Mouse (Mus musculus) macrophage (primary cell): ENCODE measurements around the gene Fgr. TPM values are rescaled to one million over a fixed set of nuclear protein-coding genes. Genes with fewer than 3 reads are reported as not detected.

Experiments
- H3K27ac ChIP-seq: fragments of 350-480 bp; formaldehyde crosslinking; 2 replicates; pipeline ENCODE4 v1.9.0; 2021
- H3K36me3 ChIP-seq: fragments of 350-480 bp; formaldehyde crosslinking; 2 replicates; pipeline ENCODE4 v1.9.0; 2021; ENCODE audit errors: inconsistent target
- H3K4me3 ChIP-seq: fragments of 350-480 bp; formaldehyde crosslinking; 2 replicates; pipeline ENCODE4 v1.9.0; 2021; ENCODE audit errors: inconsistent target
- H3K79me2 ChIP-seq: fragments of 350-480 bp; formaldehyde crosslinking; 2 replicates; pipeline ENCODE4 v1.9.0; 2021; ENCODE audit errors: inconsistent target
- WGBS: methylation state at CpG from one replicate; pipeline ENCODE4 v1.1.7; 2026; ENCODE audit warnings: inconsistent platforms; ENCODE audit not compliant: missing documents; 5-methylcytosine and 5-hydroxymethylcytosine counted together
- polyA plus RNA-seq: library from polyadenylated mRNA; stranded (reverse); fragments of 250-400 nt; gene quantifications from 3 replicates; pipeline ENCODE4 v1.2.4, GENCODE M21; 2018; ENCODE audit warnings: inconsistent platforms

The Fgr gene
- polyA plus RNA-seq, 1 experiment from 2014 or later = 1.8 TPM

- Histone ChIP-seq H3K79me2 (no peaks in the 10 kb centered on the region), H3K36me3 (no peaks in the 10 kb centered on the region), H3K27ac (no peak overlapping the region), H3K4me3 (no peak overlapping the region)
- 1% methylated on average over 74 of the region's 76 CpGs for WGBS
These were observed 64.7 kb downstream of the Fgr start for GRCm38 (mm10) chr4:133038521-133039115.

- H3K27ac ChIP-seq = no peak overlapping the region
- no peaks in the 10 kb centered on the region for H3K36me3 ChIP-seq
- H3K4me3 ChIP-seq = no peak overlapping the region
- WGBS = 7% methylated on average over 60 of the region's 77 CpGs
- no peaks in the 10 kb centered on the region for H3K79me2 ChIP-seq
These were observed 65.4 kb downstream of the Fgr start for GRCm38 (mm10) chr4:133039116-133039819.

GRCm38 (mm10) chr4:133039832-133040231 is 65.9 kb downstream of the Fgr start:
- H3K27ac ChIP-seq = no peak overlapping the region
- no peaks in the 10 kb centered on the region for H3K36me3 ChIP-seq
- no peak overlapping the region for H3K4me3 ChIP-seq
- WGBS = 97% methylated on average over 18 of the region's 18 CpGs
- no peaks in the 10 kb centered on the region for H3K79me2 ChIP-seq

- Histone ChIP-seq H3K27ac (no peak overlapping the region), H3K4me3 (no peak overlapping the region), H3K79me2 (no peaks in the 10 kb centered on the region), H3K36me3 (no peaks in the 10 kb centered on the region)
- WGBS = 93% methylated on average over 14 of the region's 14 CpGs
These were observed 66.5 kb downstream of the Fgr start for GRCm38 (mm10) chr4:133040241-133040904.

- 89% methylated on average over 4 of the region's 4 CpGs for WGBS
- Histone ChIP-seq H3K4me3 (no peak overlapping the region), H3K36me3 (no peaks in the 10 kb centered on the region), H3K27ac (no peak overlapping the region), H3K79me2 (no peaks in the 10 kb centered on the region)
These were observed 68.3 kb downstream of the Fgr start for GRCm38 (mm10) chr4:133042244-133042643.

GRCm38 (mm10) chr4:133042651-133043635 is 69.0 kb downstream of the Fgr start:
- Histone ChIP-seq H3K79me2 (no peaks in the 10 kb centered on the region), H3K36me3 (no peaks in the 10 kb centered on the region), H3K4me3 (no peak overlapping the region), H3K27ac (no peak overlapping the region)
- WGBS = 87% methylated on average over 26 of the region's 28 CpGs

GRCm38 (mm10) chr4:133043798-133044646 is 70.1 kb downstream of the Fgr start:
- Histone ChIP-seq H3K36me3 (no peaks in the 10 kb centered on the region), H3K27ac (no peak overlapping the region), H3K4me3 (no peak overlapping the region), H3K79me2 (no peaks in the 10 kb centered on the region)
- 79% methylated on average over 6 of the region's 6 CpGs for WGBS

- Histone ChIP-seq H3K4me3 (no peak overlapping the region), H3K36me3 (no peaks in the 10 kb centered on the region), H3K27ac (no peak overlapping the region), H3K79me2 (no peaks in the 10 kb centered on the region)
- 86% methylated on average over 6 of the region's 6 CpGs for WGBS
These were observed 70.8 kb downstream of the Fgr start for GRCm38 (mm10) chr4:133044647-133045094.

- H3K79me2 ChIP-seq = no peaks in the 10 kb centered on the region
- 90% methylated on average over 11 of the region's 11 CpGs for WGBS
- no peak overlapping the region for H3K4me3 ChIP-seq
- no peaks in the 10 kb centered on the region for H3K36me3 ChIP-seq
- no peak overlapping the region for H3K27ac ChIP-seq
These were observed 72.0 kb downstream of the Fgr start for GRCm38 (mm10) chr4:133045771-133046474.

GRCm38 (mm10) chr4:133046691-133047352 is 72.9 kb downstream of the Fgr start:
- Histone ChIP-seq H3K36me3 (no peaks in the 10 kb centered on the region), H3K79me2 (no peaks in the 10 kb centered on the region), H3K4me3 (no peak overlapping the region), H3K27ac (no peak overlapping the region)
- WGBS = 87% methylated on average over 12 of the region's 12 CpGs

- H3K79me2 ChIP-seq = no peaks in the 10 kb centered on the region
- H3K27ac ChIP-seq = no peak overlapping the region
- WGBS = 91% methylated on average over 15 of the region's 16 CpGs
- no peak overlapping the region for H3K4me3 ChIP-seq
- no peaks in the 10 kb centered on the region for H3K36me3 ChIP-seq
These were observed 73.6 kb downstream of the Fgr start for GRCm38 (mm10) chr4:133047353-133048105.
